Mouse (Mus musculus) CH12.LX (cell line): Measurements from ENCODE around the gene Fer. TPM values are rescaled to one million over a fixed set of nuclear protein-coding genes. Genes with fewer than 3 reads are reported as not detected.

ENCODE experiments used
- DNase-seq: peaks from one replicate; pipeline ENCODE4 v3.0.0-alpha.2; 2013; ENCODE audit errors: extremely low read depth
- H3K27ac ChIP-seq: 2 replicates; pipeline ENCODE4 v1.5.1; 2012; ENCODE audit warnings: low read depth, mild to moderate bottlenecking, control low read depth, moderate library complexity; ENCODE audit not compliant: insufficient read depth
- H3K27me3 ChIP-seq: replicated peaks from 2 replicates; pipeline ENCODE3; 2012; ENCODE audit warnings: inconsistent platforms
- H3K36me3 ChIP-seq, 2 experiments: replicated peaks in 1 of 2; 2 replicates each; pipeline versions ENCODE3 to v1.6.1; 2012; ENCODE audit warnings: inconsistent platforms in 1 of 2, low read length in 1 of 2, mild to moderate bottlenecking in 1 of 2, mixed read lengths in 1 of 2, moderate library complexity in 1 of 2; ENCODE audit not compliant: control insufficient read depth in 1 of 2, insufficient read depth in 1 of 2
- H3K4me1 ChIP-seq, 2 experiments: 2 replicates each; pipeline ENCODE4 v1.6.1; 2012; ENCODE audit warnings: inconsistent platforms in 1 of 2, moderate library complexity in 1 of 2; ENCODE audit not compliant: insufficient read depth in 2 of 2, control insufficient read depth in 1 of 2
- H3K4me2 ChIP-seq: 2 replicates; pipeline ENCODE4 v1.6.1; 2012; ENCODE audit warnings: low read depth, mild to moderate bottlenecking, control low read depth; ENCODE audit not compliant: poor library complexity, insufficient read depth, severe bottlenecking
- H3K4me3 ChIP-seq, 3 experiments: fragments of 150-350 bp in 1 of 3; sonication (generic) in 1 of 3; replicated peaks in 1 of 3; 2 replicates each; pipeline versions ENCODE3 to v1.5.1; 2011 to 2012; ENCODE audit warnings: low read depth in 2 of 3, low read length in 2 of 3, mild to moderate bottlenecking in 2 of 3, moderate library complexity in 2 of 3, control low read depth in 1 of 3, improper control_type of control experiment in 1 of 3, inconsistent platforms in 1 of 3, mixed read lengths in 1 of 3; ENCODE audit not compliant: poor library complexity in 1 of 3
- H3K79me2 ChIP-seq: replicated peaks from 2 replicates; pipeline ENCODE4 v1.6.1; 2012; ENCODE audit warnings: mild to moderate bottlenecking, moderate library complexity; ENCODE audit not compliant: control insufficient read depth, poor library complexity, insufficient read depth, severe bottlenecking; ENCODE audit errors: extremely low read depth
- H3K9ac ChIP-seq: 2 replicates; pipeline ENCODE4 v1.6.1; 2012; ENCODE audit warnings: low read depth, mild to moderate bottlenecking, control low read depth, moderate library complexity; ENCODE audit not compliant: insufficient read depth
- H3K9me3 ChIP-seq: replicated peaks from 2 replicates; pipeline ENCODE3; 2012; ENCODE audit warnings: low read length, inconsistent platforms, mixed read lengths
- BHLHE40 ChIP-seq: IDR thresholded peaks from 2 replicates; pipeline ENCODE4 v1.6.1; 2011; ENCODE audit warnings: mild to moderate bottlenecking, low read depth, low read length, improper control_type of control experiment
- ELF1 ChIP-seq: IDR thresholded peaks from 2 replicates; pipeline ENCODE4 v1.6.1; 2014; ENCODE audit warnings: low read depth, mild to moderate bottlenecking, inconsistent platforms, low read length, improper control_type of control experiment
- EP300 ChIP-seq: IDR thresholded peaks from 2 replicates; pipeline ENCODE4 v1.6.1; 2011; ENCODE audit warnings: low read length, improper control_type of control experiment
- HCFC1 ChIP-seq: IDR thresholded peaks from 2 replicates; pipeline ENCODE4 v1.6.1; 2012; ENCODE audit warnings: low read depth, mild to moderate bottlenecking, inconsistent platforms, low read length, improper control_type of control experiment
- JUN ChIP-seq: IDR thresholded peaks from 2 replicates; pipeline ENCODE4 v1.6.1; 2011; ENCODE audit warnings: low read depth, mild to moderate bottlenecking, low read length, improper control_type of control experiment, moderate library complexity; ENCODE audit not compliant: insufficient read depth
- JUND ChIP-seq: conservative IDR thresholded peaks from 2 replicates; pipeline ENCODE4 v1.6.1; 2011; ENCODE audit warnings: low read depth, low read length, improper control_type of control experiment
- KAT2A ChIP-seq: IDR thresholded peaks from 2 replicates; pipeline ENCODE4 v1.6.1; 2012; ENCODE audit warnings: low read length, improper control_type of control experiment, inconsistent platforms; ENCODE audit not compliant: insufficient replicate concordance
- MAFK ChIP-seq: IDR thresholded peaks from 2 replicates; pipeline ENCODE4 v1.6.1; 2011; ENCODE audit warnings: low read length, improper control_type of control experiment; ENCODE audit not compliant: insufficient replicate concordance
- MXI1 ChIP-seq: IDR thresholded peaks from 2 replicates; pipeline ENCODE4 v1.6.1; 2011; ENCODE audit warnings: mild to moderate bottlenecking, low read depth, low read length, improper control_type of control experiment
- MYC ChIP-seq: IDR thresholded peaks from 2 replicates; pipeline ENCODE4 v1.6.1; 2011; ENCODE audit warnings: low read depth, mild to moderate bottlenecking, improper control_type of control experiment, low read length
- NELFE ChIP-seq: IDR thresholded peaks from 2 replicates; pipeline ENCODE4 v1.6.1; 2011; ENCODE audit warnings: low read depth, low read length, improper control_type of control experiment
- NRF1 ChIP-seq: IDR thresholded peaks from 2 replicates; pipeline ENCODE4 v1.6.1; 2014; ENCODE audit warnings: low read depth, mild to moderate bottlenecking, inconsistent platforms, low read length, improper control_type of control experiment, moderate library complexity
- PAX5 ChIP-seq: IDR thresholded peaks from 2 replicates; pipeline ENCODE4 v1.6.1; 2012; ENCODE audit warnings: low read length, inconsistent platforms, mixed read lengths
- POLR2A ChIP-seq: IDR thresholded peaks from 2 replicates; pipeline ENCODE4 v1.6.1; 2011; ENCODE audit warnings: low read depth, mild to moderate bottlenecking, improper control_type of control experiment, low read length
- POLR2AphosphoS2 ChIP-seq: IDR thresholded peaks from 2 replicates; pipeline ENCODE4 v1.6.1; 2011; ENCODE audit warnings: low read depth, low read length, improper control_type of control experiment
- RAD21 ChIP-seq: IDR thresholded peaks from 2 replicates; pipeline ENCODE4 v1.6.1; 2011; ENCODE audit warnings: low read depth, mild to moderate bottlenecking, low read length, improper control_type of control experiment, moderate library complexity
- RCOR1 ChIP-seq: conservative IDR thresholded peaks from 2 replicates; pipeline ENCODE4 v1.6.1; 2012; ENCODE audit warnings: low read depth, mild to moderate bottlenecking, inconsistent platforms, low read length, improper control_type of control experiment
- SIN3A ChIP-seq: IDR thresholded peaks from 2 replicates; pipeline ENCODE4 v1.6.1; 2012; ENCODE audit warnings: low read length, improper control_type of control experiment, inconsistent platforms
- SMC3 ChIP-seq: IDR thresholded peaks from 2 replicates; pipeline ENCODE4 v1.6.1; 2011; ENCODE audit warnings: low read depth, low read length, improper control_type of control experiment
- TBP ChIP-seq: conservative IDR thresholded peaks from 2 replicates; pipeline ENCODE4 v1.6.1; 2011; ENCODE audit warnings: low read depth, low read length, improper control_type of control experiment
- UBTF ChIP-seq: IDR thresholded peaks from 2 replicates; pipeline ENCODE4 v1.6.1; 2012; ENCODE audit warnings: low read depth, mild to moderate bottlenecking, inconsistent platforms, low read length, improper control_type of control experiment, moderate library complexity
- USF1 ChIP-seq: IDR thresholded peaks from 2 replicates; pipeline ENCODE4 v1.6.1; 2014; ENCODE audit warnings: low read depth, mild to moderate bottlenecking, inconsistent platforms, low read length, improper control_type of control experiment
- USF2 ChIP-seq: conservative IDR thresholded peaks from 2 replicates; pipeline ENCODE4 v1.6.1; 2011; ENCODE audit warnings: low read depth, low read length, improper control_type of control experiment
- ZMIZ1 ChIP-seq: IDR thresholded peaks from 2 replicates; pipeline ENCODE4 v1.6.1; 2012; ENCODE audit warnings: low read depth, mild to moderate bottlenecking, inconsistent platforms, low read length, improper control_type of control experiment
- dilution Hi-C: fragments of 300-500 bp; cut with MboI; formaldehyde crosslinking; loops from 2 replicates; pipeline ENCODE4 v1.14.3; 2020; ENCODE audit warnings: low sequenced_read_pairs; ENCODE audit not compliant: extremely low pct_unique_long_range_greater_than_20kb, extremely low pct_ligation_motif_present
- in situ Hi-C: fragments of 300-500 bp; cut with MboI; formaldehyde crosslinking; loops from 3 replicates; pipeline ENCODE4 v1.14.3; 2019; ENCODE audit warnings: low sequenced_read_pairs, low pct_ligation_motif_present, low pct_unique_long_range_greater_than_20kb, mixed read lengths
- polyA plus RNA-seq: library from polyadenylated mRNA; unstranded; fragments of >175 nt; gene quantifications from 2 replicates; pipeline ENCODE4 v1.2.1, GENCODE M21; 2012; ENCODE audit warnings: low read depth; ENCODE audit not compliant: insufficient read length
- total RNA-seq, 2 experiments: library from RNA; depleted of rRNA; stranded (reverse); fragments of 300-350 nt in 1 of 2; fragments of >200 nt in 1 of 2; gene quantifications; 2 replicates each; pipeline ENCODE4 v1.2.3; 2012 to 2014

Fer gene
- total and polyA plus RNA-seq, 3 experiments, result 4.3 to 4.9 (median 4.5) TPM

DNA sequence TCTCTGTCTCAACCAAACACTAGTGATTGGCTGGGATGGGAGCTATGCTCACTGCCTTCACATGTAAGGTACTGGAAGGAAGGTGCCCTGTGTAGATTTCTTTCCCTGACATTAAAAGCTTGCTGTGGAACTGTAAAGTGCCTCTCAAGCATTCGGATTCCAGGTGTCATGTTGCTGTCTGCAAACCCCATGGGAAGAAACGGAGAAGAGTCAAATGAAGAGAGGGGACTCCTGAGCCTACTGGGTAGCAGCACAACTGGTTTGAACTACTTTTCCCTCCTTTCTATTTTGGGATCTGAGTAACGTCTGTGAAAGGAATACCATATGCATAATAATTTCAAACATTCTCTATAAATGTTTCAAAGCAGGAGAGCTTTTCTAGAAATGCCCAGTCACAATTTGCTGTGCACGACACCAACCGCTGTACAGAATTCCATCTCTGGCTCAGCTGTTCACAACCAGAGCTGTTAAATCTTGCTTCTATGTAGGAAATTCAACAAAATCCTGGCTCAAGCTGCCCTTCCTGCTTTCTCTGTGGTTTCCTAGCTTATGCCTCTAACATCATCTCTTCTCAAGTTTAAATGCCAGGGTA, 256.9 kb downstream of the Fer start:
- Histone ChIP-seq H3K79me2 (no peaks in the 10 kb centered on the region), H3K4me2 (no peak overlapping the region), H3K9me3 (no peaks in the 10 kb centered on the region), H3K4me1 (no peaks in the 10 kb centered on the region), H3K27ac (no peak overlapping the region), H3K9ac (no peak overlapping the region), H3K36me3 (no peaks in the 10 kb centered on the region), H3K27me3 (no peaks in the 10 kb centered on the region), H3K4me3 (no peak overlapping the region)
- in situ Hi-C loops (no loop called here), dilution Hi-C loops (no loop called here)
- DNase-seq, result no peak
- TF ChIP-seq MXI1, result no peak
- no peak for TF ChIP-seq MYC
- no peak for TF ChIP-seq USF2
- no peak for TF ChIP-seq UBTF
- TF ChIP-seq RCOR1, result no peak
- TF ChIP-seq BHLHE40, result no peak
- no peak for TF ChIP-seq ELF1
- TF ChIP-seq POLR2AphosphoS2, result no peak
- no peak for TF ChIP-seq POLR2A
- TF ChIP-seq RAD21, result no peak
- TF ChIP-seq ZMIZ1, result no peak
- TF ChIP-seq JUND, result no peak
- no peak for TF ChIP-seq JUN
- TF ChIP-seq NRF1, result no peak
- no peak for TF ChIP-seq USF1
- no peak for TF ChIP-seq KAT2A
- TF ChIP-seq NELFE, result no peak
- TF ChIP-seq MAFK, result no peak

DNA sequence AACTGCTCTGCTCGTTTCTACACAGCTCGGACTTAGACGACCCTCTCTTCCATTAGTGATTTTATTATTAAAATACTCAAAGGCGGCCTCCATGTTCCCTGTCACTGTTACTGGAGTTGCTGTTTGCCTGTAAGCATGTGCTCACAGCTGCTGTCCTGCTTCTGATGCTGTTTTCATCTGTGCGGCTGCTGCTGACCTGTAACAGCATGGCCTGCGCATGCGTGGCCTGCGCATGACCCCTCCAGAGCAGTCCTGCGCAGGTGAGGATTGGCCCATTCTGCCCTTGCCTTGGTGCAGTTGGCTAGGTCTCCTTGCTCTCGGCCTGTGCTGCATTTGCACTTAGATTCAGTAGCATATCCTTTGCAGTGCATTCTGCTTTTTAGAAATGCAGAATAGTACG, 259.7 kb downstream of the Fer start:
- H3K9me3 ChIP-seq, result no peaks in the 10 kb centered on the region
- no peak for TF ChIP-seq USF1
- no peak for TF ChIP-seq EP300
- no peak for TF ChIP-seq RCOR1
- no peak for TF ChIP-seq PAX5
- TF ChIP-seq HCFC1, result no peak
- TF ChIP-seq SIN3A, result no peak
- no peak for TF ChIP-seq TBP
- TF ChIP-seq USF2, result no peak
- TF ChIP-seq SMC3, result no peak
- TF ChIP-seq, all 38 proteins: peak for 0
- H3K27ac ChIP-seq, result no peak overlapping the region
- H3K4me3 ChIP-seq, result no peak overlapping the region
- dilution Hi-C loops (no loop called here), in situ Hi-C loops (no loop called here)
- H3K36me3 ChIP-seq, result no peaks in the 10 kb centered on the region
- H3K4me1 ChIP-seq, result no peaks in the 10 kb centered on the region
- no peak for DNase-seq
- no peak overlapping the region for H3K4me2 ChIP-seq
- no peak overlapping the region for H3K9ac ChIP-seq
- no peaks in the 10 kb centered on the region for H3K79me2 ChIP-seq
- H3K27me3 ChIP-seq, result no peaks in the 10 kb centered on the region
